Mouse (Mus musculus) inflammation-experienced regulatory T-cells (primary cell): Measurements from ENCODE around the gene Rnf11. TPM values are rescaled to one million over a fixed set of nuclear protein-coding genes. Genes with fewer than 3 reads are reported as not detected.

ENCODE experiments used
- polyA plus RNA-seq, 2 experiments: library from polyadenylated mRNA; unstranded; fragments of 100-300 nt; shearing (Covaris generic); gene quantifications; one replicate each; pipeline ENCODE4 v1.2.1; 2017

The Rnf11 gene
- polyA plus RNA-seq = 10 to 100 TPM; 52.1 to 52.7 TPM

DNA sequence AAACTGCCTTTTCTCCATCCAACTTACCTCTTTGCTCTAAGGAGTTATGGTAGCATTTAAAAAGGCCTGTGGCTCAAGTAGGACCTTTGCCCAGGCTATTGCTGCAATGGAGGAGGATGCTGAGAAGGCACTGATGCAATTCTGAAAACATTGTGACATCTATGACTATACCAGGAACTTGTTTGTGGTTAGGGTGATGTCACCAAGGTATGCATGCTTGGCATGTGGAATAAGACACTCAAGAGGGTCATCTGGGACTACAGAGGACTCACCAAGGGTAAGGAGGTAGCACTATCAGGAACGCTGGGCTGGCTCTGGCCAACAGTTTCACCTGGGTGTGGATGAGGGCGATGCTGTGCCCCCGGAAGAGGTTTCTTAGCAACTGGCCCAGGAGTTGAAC is at the start of gene Rnf11:
Gene Rnf11, minus strand, starts transcription at position 108 of the 400 bp plus-strand sequence.

GRCm38 (mm10) chr4:109531111-109531510 is 46.6 kb upstream of the Rnf11 start, which contains the start of gene 4930522H14Rik:
4930522H14Rik (minus strand) TSS chr4:109531297.

GRCm38 (mm10) chr4:109406486-109407175 is 77.9 kb downstream of the Rnf11 start, which contains the start of gene Ttc39a:
Ttc39a (plus strand) TSS chr4:109406623.

Other genes with a start within 250 kb of the Rnf11 start
- 100 to 1,000 TPM in 1 of 2 experiments, 10 to 100 TPM in 1; 98.6 to 104 TPM for gene Eps15, start 204.5 kb downstream of the Rnf11 start, polyA plus RNA-seq
- gene Ttc39a, start 78.1 kb downstream of the Rnf11 start, polyA plus RNA-seq = under 1 TPM; 0.10 to 0.18 TPM
- gene 4930522H14Rik, start 46.6 kb upstream of the Rnf11 start, polyA plus RNA-seq = not detected
- 10 to 100 TPM in 1 of 2 experiments, 1 to 10 TPM in 1; 6.5 to 19.2 TPM for gene Cdkn2c, start 182.5 kb upstream of the Rnf11 start, polyA plus RNA-seq
- 10 to 100 TPM; 35.8 to 44.9 TPM for gene Faf1, start 191.9 kb upstream of the Rnf11 start, polyA plus RNA-seq